Mouse (Mus musculus): ENCODE measurements around the gene Hinfp. TPM values are rescaled to one million over a fixed set of nuclear protein-coding genes. Genes with fewer than 3 reads are reported as not detected.
"Not testable (repeated sequence)": the region's sequence is repeated elsewhere in the genome, so short reads cannot be mapped to it uniquely, and the experiment has no call there.

The Hinfp gene
- total and polyA plus RNA-seq, 2 experiments from 2014 or later, result 14.8 to 38.6 TPM

DNA sequence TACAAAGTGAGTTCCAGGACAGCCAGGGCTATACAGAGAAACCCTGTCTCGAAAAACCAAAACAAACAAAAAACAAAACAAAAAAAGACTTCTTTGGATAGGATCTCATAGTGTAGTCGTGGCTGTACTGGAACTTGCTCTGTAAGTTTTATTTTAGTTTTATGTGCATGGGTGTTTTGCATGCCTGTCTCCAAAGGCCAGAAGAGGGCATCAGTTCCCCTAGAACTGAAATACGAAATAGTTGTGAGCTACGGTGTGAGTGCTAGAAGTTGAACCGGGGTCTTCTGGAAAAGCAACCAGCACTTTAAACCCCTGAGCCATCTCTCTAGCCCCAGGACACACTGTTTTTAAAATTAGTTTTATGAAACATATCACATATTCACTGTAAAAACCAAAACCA lies 33.1 kb upstream of the Hinfp start:
- no peaks in the 10 kb centered on the region for H3K9me3 ChIP-seq (ENCODE audit: low read length)

DNA sequence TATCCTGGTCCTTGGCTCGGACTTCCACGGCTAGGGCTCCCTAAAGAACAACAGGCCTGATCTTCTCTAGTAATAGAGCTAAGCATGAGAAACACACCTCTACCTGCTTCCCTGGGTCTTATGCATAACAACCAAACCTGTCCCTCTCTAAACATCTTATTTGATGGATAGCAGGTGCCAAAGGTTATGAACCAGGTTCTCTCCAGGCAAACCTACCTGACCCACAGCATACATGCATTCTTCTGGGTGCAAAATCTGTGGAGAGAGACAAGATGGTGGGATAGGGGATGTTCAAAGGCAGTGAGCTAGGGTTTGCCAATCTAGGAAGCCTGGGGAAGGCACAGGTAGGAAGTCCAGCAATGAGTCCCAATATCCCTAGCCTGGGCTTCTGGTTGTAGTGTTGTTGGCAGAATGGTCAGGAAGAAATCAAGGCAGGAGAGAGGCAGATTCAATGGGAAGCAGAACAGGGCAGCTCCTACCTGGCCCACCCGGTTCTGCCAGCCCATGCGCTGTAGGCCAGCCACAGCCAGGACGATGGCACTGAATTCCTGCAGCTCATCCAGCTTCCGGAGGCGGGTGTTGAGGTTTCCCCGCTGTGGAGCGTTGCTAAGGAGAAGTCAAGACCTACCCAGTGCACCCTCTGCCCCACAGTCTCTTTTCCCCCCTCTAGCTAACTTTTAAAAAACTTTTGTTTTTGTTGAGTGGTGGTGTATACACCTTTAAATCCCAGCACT lies 32.1 kb upstream of the Hinfp start:
- H3K4me2 ChIP-seq (ENCODE audit: low read depth, low read length), result peak overlapping the region; percentile 5; the same call in 1 of the 2 replicates
- no peak overlapping the region for H3K4me3 ChIP-seq (ENCODE audit: low read length)
- ATAC-seq (no peak), DNase-seq (ENCODE audit: low spot score) (no peak)
- 52% methylated on average over 9 of the region's 9 CpGs for WGBS
- H3K4me1 ChIP-seq (ENCODE audit: insufficient read depth, low read length), result peaks cover 3% of the 10 kb centered on the region
- H3K27me3 ChIP-seq (ENCODE audit: insufficient read depth, low read length), result no peaks in the 10 kb centered on the region
- H3K9ac ChIP-seq (replicated peaks; ENCODE audit: low read length), result no peak overlapping the region
- no peak for TF ChIP-seq CTCF (IDR thresholded peaks at IDR 0.05; ENCODE audit: low read depth)
- no peaks in the 10 kb centered on the region for H3K9me3 ChIP-seq (ENCODE audit: low read length)
- H3K36me3 ChIP-seq (ENCODE audit: insufficient read depth, low read length), result peaks cover 15% of the 10 kb centered on the region
- H3K27ac ChIP-seq, result no peak overlapping the region

More for the DNA sequence above, 33.1 kb upstream of the Hinfp start:
- H3K36me3 ChIP-seq (ENCODE audit: insufficient read depth, low read length), result peaks cover 6% of the 10 kb centered on the region; the same call in 1 of the 2 replicates
- no peak overlapping the region for H3K9ac ChIP-seq (replicated peaks; ENCODE audit: low read length)
- TF ChIP-seq CTCF (IDR thresholded peaks at IDR 0.05; ENCODE audit: low read depth), result peak; percentile 25
- no peak overlapping the region for H3K27ac ChIP-seq
- H3K4me1 ChIP-seq (ENCODE audit: insufficient read depth, low read length), result peaks cover 12% of the 10 kb centered on the region
- ATAC-seq (no peak), DNase-seq (ENCODE audit: low spot score) (no peak)
- H3K4me3 ChIP-seq (ENCODE audit: low read length), result no peak overlapping the region
- no peak overlapping the region for H3K4me2 ChIP-seq (ENCODE audit: low read depth, low read length)
- 83% methylated on average over 5 of the region's 5 CpGs for WGBS
- H3K27me3 ChIP-seq (ENCODE audit: insufficient read depth, low read length), result no peaks in the 10 kb centered on the region

DNA sequence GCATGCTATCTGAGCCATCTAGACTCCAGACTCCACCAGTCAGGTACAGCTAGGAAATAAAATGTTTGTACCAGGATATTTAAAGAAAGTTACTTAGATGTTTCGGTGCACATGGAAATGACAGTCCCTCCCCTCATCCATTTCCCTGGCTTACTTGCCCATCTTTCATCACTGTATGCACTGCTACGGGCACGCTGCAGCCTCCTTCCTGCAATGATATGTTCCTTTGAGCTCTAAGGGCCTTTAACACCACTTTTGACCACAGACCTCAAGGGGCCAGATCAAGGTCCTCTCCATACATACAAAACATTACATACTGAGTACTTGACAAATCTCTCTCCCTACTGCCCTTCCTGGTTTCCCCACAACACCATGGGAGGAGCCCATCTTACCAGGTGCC lies 31.5 kb upstream of the Hinfp start:
- Histone ChIP-seq H3K27ac (no peak overlapping the region), H3K4me2 (ENCODE audit: low read depth, low read length) (peak overlapping the region; percentile 90), H3K9ac (replicated peaks; ENCODE audit: low read length) (no peak overlapping the region; the same call in 1 of the 2 replicates), H3K27me3 (ENCODE audit: insufficient read depth, low read length) (no peaks in the 10 kb centered on the region), H3K4me3 (ENCODE audit: low read length) (peak overlapping the region; percentile 23), H3K9me3 (ENCODE audit: low read length) (no peaks in the 10 kb centered on the region), H3K4me1 (ENCODE audit: insufficient read depth, low read length) (peaks cover 3% of the 10 kb centered on the region; the same call in 1 of the 2 replicates), H3K36me3 (ENCODE audit: insufficient read depth, low read length) (peaks cover 21% of the 10 kb centered on the region)
- TF ChIP-seq CTCF (IDR thresholded peaks at IDR 0.05; ENCODE audit: low read depth), result no peak
- no peak for DNase-seq (ENCODE audit: low spot score)
- no peak for ATAC-seq
- WGBS, result 71% methylated on average over 3 of the region's 3 CpGs

DNA sequence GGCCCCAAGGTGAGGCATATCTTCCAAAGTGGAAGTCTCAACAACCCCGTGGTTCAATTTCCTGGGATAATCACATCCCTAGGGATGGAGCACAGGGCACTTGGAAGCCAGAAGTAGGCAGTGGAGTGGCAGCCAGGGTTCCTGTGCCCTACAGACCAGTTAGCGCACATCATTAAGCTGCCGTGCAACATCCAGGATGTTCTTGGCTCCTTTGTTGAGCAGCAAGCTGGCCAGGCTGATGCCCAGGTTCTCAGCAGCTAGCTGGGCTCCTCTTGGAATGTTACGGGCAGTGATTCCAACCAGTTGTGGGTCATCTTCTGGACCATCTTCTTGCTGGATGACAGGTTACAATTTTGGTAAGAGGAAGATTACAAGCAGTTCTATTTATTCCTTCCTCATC lies 31.0 kb upstream of the Hinfp start:
- H3K27me3 ChIP-seq (ENCODE audit: insufficient read depth, low read length); H3K27ac ChIP-seq; DNase-seq (ENCODE audit: low spot score); H3K4me1 ChIP-seq (ENCODE audit: insufficient read depth, low read length); H3K9me3 ChIP-seq (ENCODE audit: low read length); ATAC-seq; H3K9ac ChIP-seq (replicated peaks; ENCODE audit: low read length): not testable (repeated sequence)
- H3K4me3 ChIP-seq (ENCODE audit: low read length), result peak overlapping the region; percentile 23
- WGBS, result 33% methylated on average over 4 of the region's 4 CpGs
- peaks cover 25% of the 10 kb centered on the region for H3K36me3 ChIP-seq (ENCODE audit: insufficient read depth, low read length)
- H3K4me2 ChIP-seq (ENCODE audit: low read depth, low read length), result peak overlapping the region; percentile 90

DNA sequence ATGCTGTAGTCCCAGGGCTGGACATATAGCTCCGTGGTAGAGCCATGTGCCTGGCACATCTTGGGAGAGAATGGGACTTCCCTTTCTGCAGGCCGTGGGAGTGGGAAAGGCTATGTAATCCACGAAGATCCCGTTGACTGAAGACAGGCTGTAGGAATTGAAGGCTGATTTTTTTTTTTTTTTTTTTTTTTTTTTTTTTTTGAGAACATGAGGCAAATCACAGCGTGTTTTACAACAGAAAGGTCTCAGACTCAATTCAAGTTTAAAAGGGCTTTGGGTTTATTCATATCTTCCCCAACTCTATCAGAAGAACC lies 30.6 kb upstream of the Hinfp start:
- no peak for TF ChIP-seq CTCF (IDR thresholded peaks at IDR 0.05; ENCODE audit: low read depth)
- ATAC-seq, result no peak

DNA sequence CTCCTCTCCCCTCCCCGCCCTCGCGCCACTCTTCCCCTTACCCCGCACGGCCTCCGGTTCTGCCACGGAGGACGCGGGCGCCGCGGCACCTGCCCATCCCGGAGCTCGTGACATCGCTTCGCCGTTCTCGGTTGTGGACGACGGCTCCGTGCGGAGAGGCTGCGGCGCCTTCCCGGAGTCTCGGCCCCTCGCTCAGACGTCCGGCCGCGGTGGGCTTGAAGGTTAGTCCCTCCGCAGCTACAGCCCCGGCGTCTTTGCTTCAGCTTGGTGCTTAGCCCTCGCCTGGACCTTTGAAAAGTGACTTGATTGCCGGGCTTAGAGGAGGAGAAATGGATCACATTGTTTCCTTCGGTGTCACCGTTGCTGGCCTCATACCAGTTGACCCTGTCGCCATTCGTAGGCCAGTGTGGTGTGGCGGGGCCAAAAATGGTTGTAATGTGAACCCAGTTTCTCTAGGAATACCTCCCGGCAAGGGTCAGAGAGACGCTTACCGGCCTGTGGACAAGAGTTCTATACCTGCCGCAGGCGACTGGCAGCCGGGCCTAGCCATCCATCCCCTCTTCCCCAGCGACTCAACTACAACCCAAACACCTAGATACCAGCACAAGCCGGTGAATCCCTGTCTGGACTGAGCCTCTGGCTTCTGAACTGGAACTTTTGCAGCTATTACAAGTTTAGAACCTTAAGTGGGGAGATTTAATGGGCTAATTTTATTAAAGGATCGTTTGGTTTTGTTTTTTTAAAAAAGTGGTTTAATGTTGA lies 30.0 kb upstream of the Hinfp start:
- ATAC-seq (no peak), DNase-seq (ENCODE audit: low spot score) (no peak)
- under 1% methylated on average over 48 of the region's 50 CpGs for WGBS

More for the DNA sequence above, 30.6 kb upstream of the Hinfp start:
- peaks cover 26% of the 10 kb centered on the region for H3K36me3 ChIP-seq (ENCODE audit: insufficient read depth, low read length)
- DNase-seq (ENCODE audit: low spot score), result no peak
- H3K9ac ChIP-seq (replicated peaks; ENCODE audit: low read length), result peak overlapping the region; percentile 91
- peak overlapping the region; percentile 88 for H3K4me3 ChIP-seq (ENCODE audit: low read length)
- H3K27me3 ChIP-seq (ENCODE audit: insufficient read depth, low read length), result no peaks in the 10 kb centered on the region
- 4% methylated on average over 5 of the region's 5 CpGs for WGBS
- peak overlapping the region; percentile 90 for H3K4me2 ChIP-seq (ENCODE audit: low read depth, low read length)
- peak overlapping the region; percentile 82 for H3K27ac ChIP-seq
- no peaks in the 10 kb centered on the region for H3K9me3 ChIP-seq (ENCODE audit: low read length)
- H3K4me1 ChIP-seq (ENCODE audit: insufficient read depth, low read length), result peaks cover 3% of the 10 kb centered on the region; the same call in 1 of the 2 replicates

More for the DNA sequence above, 30.0 kb upstream of the Hinfp start:
- peaks cover 31% of the 10 kb centered on the region for H3K36me3 ChIP-seq (ENCODE audit: insufficient read depth, low read length)
- H3K4me1 ChIP-seq (ENCODE audit: insufficient read depth, low read length), result peaks cover 3% of the 10 kb centered on the region; the same call in 1 of the 2 replicates
- H3K9ac ChIP-seq (replicated peaks; ENCODE audit: low read length), result peak overlapping the region; percentile 91
- peak overlapping the region; percentile 88 for H3K4me3 ChIP-seq (ENCODE audit: low read length)
- no peaks in the 10 kb centered on the region for H3K27me3 ChIP-seq (ENCODE audit: insufficient read depth, low read length)
- peak overlapping the region; percentile 82 for H3K27ac ChIP-seq
- H3K4me2 ChIP-seq (ENCODE audit: low read depth, low read length), result peak overlapping the region; percentile 90
- no peak for TF ChIP-seq CTCF (IDR thresholded peaks at IDR 0.05; ENCODE audit: low read depth)
- no peaks in the 10 kb centered on the region for H3K9me3 ChIP-seq (ENCODE audit: low read length)
